Mouse (Mus musculus): ENCODE measurements around the gene Rgs17. TPM values are rescaled to one million over a fixed set of nuclear protein-coding genes. Genes with fewer than 3 reads are reported as not detected.
"Not testable (repeated sequence)": the region's sequence is repeated elsewhere in the genome, so short reads cannot be mapped to it uniquely, and the experiment has no call there.

Gene Rgs17
- 0.53 and 0.73 TPM in 2 replicates for polyA plus RNA-seq (2014; fragmentation: Nextera tagmentation; extraction: Ambion mirVana)

- H3K27ac ChIP-seq (ENCODE audit: low read depth): no peak within 1 kb of the TSS
Observed at GRCm38 (mm10) chr10:5922294-5922828, at the start of gene Rgs17. Rgs17 (minus strand) TSS chr10:5922400.

DNA sequence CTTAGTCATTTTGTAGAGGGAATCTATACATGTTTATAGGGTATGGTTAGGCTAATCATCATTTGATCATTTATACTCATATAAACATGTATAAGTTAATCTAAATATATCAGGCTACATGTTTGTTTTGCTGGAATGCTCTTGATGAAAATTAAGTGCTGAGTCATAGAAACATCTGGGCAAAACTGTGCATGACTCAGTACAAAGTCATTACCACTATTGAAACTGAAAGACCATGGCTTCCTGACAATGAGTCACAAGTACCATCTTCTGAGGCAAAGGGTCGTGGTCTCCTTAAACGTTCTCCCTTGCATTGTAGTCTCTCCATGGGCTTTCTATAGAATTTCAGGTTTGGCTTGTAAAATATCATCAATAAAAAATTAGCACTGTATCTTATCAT is 45.5 kb upstream of the Rgs17 start:
- H3K4me3 ChIP-seq (ENCODE audit: low read depth, low read length): no peak overlapping the region
- no peaks in the 10 kb centered on the region for H3K4me1 ChIP-seq (ENCODE audit: insufficient read depth)
- no peak overlapping the region for H3K27ac ChIP-seq (ENCODE audit: low read depth)
- H3K9me3 ChIP-seq (ENCODE audit: low read depth, low read length): no peaks in the 10 kb centered on the region
- H3K27me3 ChIP-seq (ENCODE audit: insufficient read depth, low read length): no peaks in the 10 kb centered on the region
- DNase-seq: peak; percentile 17
- no peaks in the 10 kb centered on the region for H3K36me3 ChIP-seq (ENCODE audit: insufficient read depth)
- no peak overlapping the region for H3K4me2 ChIP-seq
- ATAC-seq (ENCODE audit: insufficient read depth): no peak
- TF ChIP-seq CTCF (IDR thresholded peaks at IDR 0.05; ENCODE audit: low read depth): no peak
- no peak overlapping the region for H3K9ac ChIP-seq
- WGBS: 61% methylated on average over 2 of the region's 2 CpGs

More at GRCm38 (mm10) chr10:5922294-5922828, at the start of gene Rgs17:
- TF ChIP-seq CTCF (IDR thresholded peaks at IDR 0.05; ENCODE audit: low read depth): no peak
- H3K36me3 ChIP-seq (ENCODE audit: insufficient read depth): no peaks in the 10 kb centered on the region
- H3K4me1 ChIP-seq (ENCODE audit: insufficient read depth): no peaks in the 10 kb centered on the region
- H3K9ac ChIP-seq: peak within 1 kb of the TSS; percentile 47
- WGBS: under 1% methylated on average over 22 of the region's 35 CpGs
- DNase-seq (peak; percentile 77), ATAC-seq (ENCODE audit: insufficient read depth) (peak; percentile 95)
- no peaks in the 10 kb centered on the region for H3K9me3 ChIP-seq (ENCODE audit: low read depth, low read length)
- H3K4me2 ChIP-seq: peak within 1 kb of the TSS; percentile 99
- H3K4me3 ChIP-seq (ENCODE audit: low read depth, low read length): peak within 1 kb of the TSS; percentile 57
- H3K27me3 ChIP-seq (ENCODE audit: insufficient read depth, low read length): peaks cover 14% of the 10 kb centered on the region

DNA sequence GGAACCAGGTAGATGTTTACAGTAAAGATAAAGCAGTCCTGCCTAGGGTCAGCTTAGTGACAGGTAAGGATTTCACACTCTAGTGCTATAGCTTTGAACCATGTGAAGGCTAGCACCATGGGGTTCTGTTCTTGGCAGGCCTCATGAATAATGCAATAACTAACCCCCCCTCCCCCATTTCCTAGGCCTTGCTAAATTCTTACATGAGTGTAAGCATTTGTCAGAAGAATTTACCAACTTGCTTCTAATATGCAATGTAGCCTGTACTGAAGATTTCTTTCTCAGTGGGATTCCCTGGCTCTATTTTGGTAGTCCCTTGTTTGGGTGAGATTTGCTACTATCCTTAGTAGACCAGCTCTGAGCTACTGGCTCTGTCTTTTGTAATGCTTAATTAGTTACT is 31.6 kb upstream of the Rgs17 start:
- H3K9me3 ChIP-seq (ENCODE audit: low read depth, low read length); H3K9ac ChIP-seq; H3K4me1 ChIP-seq (ENCODE audit: insufficient read depth); H3K4me3 ChIP-seq (ENCODE audit: low read depth, low read length); H3K4me2 ChIP-seq; ATAC-seq (ENCODE audit: insufficient read depth); H3K27ac ChIP-seq (ENCODE audit: low read depth); DNase-seq; H3K36me3 ChIP-seq (ENCODE audit: insufficient read depth); H3K27me3 ChIP-seq (ENCODE audit: insufficient read depth, low read length): not testable (repeated sequence)

GRCm38 (mm10) chr10:5924261-5924660 is 2.1 kb upstream of the Rgs17 start:
- Histone ChIP-seq H3K9ac (no peak overlapping the region), H3K4me3 (ENCODE audit: low read depth, low read length) (no peak overlapping the region), H3K4me1 (ENCODE audit: insufficient read depth) (no peaks in the 10 kb centered on the region), H3K4me2 (no peak overlapping the region), H3K27me3 (ENCODE audit: insufficient read depth, low read length) (peaks cover 14% of the 10 kb centered on the region), H3K9me3 (ENCODE audit: low read depth, low read length) (no peaks in the 10 kb centered on the region), H3K36me3 (ENCODE audit: insufficient read depth) (no peaks in the 10 kb centered on the region), H3K27ac (ENCODE audit: low read depth) (no peak overlapping the region)
- ATAC-seq (ENCODE audit: insufficient read depth): no peak
- WGBS: 79% methylated on average over 5 of the region's 5 CpGs
- no peak for TF ChIP-seq CTCF (IDR thresholded peaks at IDR 0.05; ENCODE audit: low read depth)
- no peak for DNase-seq

DNA sequence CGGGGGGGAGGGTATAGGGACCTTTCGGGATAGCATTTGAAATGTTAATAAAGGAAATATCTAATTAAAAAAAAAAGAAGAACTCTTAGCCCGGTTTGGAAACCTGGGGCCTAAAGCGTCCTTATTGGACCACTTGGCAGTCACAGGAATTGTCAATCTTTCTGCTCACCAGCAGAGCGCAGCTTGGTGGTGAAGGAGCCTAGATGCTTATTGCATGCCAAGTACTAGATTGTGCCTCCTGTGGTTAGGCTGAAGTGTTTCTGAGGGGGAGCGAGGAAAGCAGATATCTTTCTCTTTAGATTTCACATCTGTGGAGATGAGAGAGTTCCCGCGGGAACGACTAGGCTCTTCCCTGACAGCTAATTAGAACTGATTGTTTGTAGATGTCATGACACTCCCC is 896 bp upstream of the Rgs17 start:
- no peak overlapping the region for H3K9ac ChIP-seq
- H3K4me3 ChIP-seq (ENCODE audit: low read depth, low read length): no peak overlapping the region
- no peaks in the 10 kb centered on the region for H3K9me3 ChIP-seq (ENCODE audit: low read depth, low read length)
- peak; percentile 26 for DNase-seq
- H3K27ac ChIP-seq (ENCODE audit: low read depth): no peak overlapping the region
- no peaks in the 10 kb centered on the region for H3K4me1 ChIP-seq (ENCODE audit: insufficient read depth)
- 9% methylated on average over 9 of the region's 9 CpGs for WGBS
- no peak for TF ChIP-seq CTCF (IDR thresholded peaks at IDR 0.05; ENCODE audit: low read depth)
- peaks cover 14% of the 10 kb centered on the region for H3K27me3 ChIP-seq (ENCODE audit: insufficient read depth, low read length)
- no peak for ATAC-seq (ENCODE audit: insufficient read depth)
- H3K4me2 ChIP-seq: peak overlapping the region; percentile 99; the same call in 1 of the 2 replicates
- H3K36me3 ChIP-seq (ENCODE audit: insufficient read depth): no peaks in the 10 kb centered on the region

GRCm38 (mm10) chr10:5921771-5922170 is 429 bp downstream of the Rgs17 start:
- ATAC-seq (ENCODE audit: insufficient read depth) (peak; percentile 15), DNase-seq (peak; percentile 1)
- H3K27ac ChIP-seq (ENCODE audit: low read depth): no peak overlapping the region
- peaks cover 14% of the 10 kb centered on the region for H3K27me3 ChIP-seq (ENCODE audit: insufficient read depth, low read length)
- 1% methylated on average over 31 of the region's 31 CpGs for WGBS
- peak overlapping the region; percentile 57 for H3K4me3 ChIP-seq (ENCODE audit: low read depth, low read length)
- H3K9ac ChIP-seq: peak overlapping the region; percentile 47
- no peaks in the 10 kb centered on the region for H3K36me3 ChIP-seq (ENCODE audit: insufficient read depth)
- H3K4me2 ChIP-seq: peak overlapping the region; percentile 99
- H3K4me1 ChIP-seq (ENCODE audit: insufficient read depth): no peaks in the 10 kb centered on the region
- H3K9me3 ChIP-seq (ENCODE audit: low read depth, low read length): no peaks in the 10 kb centered on the region
- no peak for TF ChIP-seq CTCF (IDR thresholded peaks at IDR 0.05; ENCODE audit: low read depth)

DNA sequence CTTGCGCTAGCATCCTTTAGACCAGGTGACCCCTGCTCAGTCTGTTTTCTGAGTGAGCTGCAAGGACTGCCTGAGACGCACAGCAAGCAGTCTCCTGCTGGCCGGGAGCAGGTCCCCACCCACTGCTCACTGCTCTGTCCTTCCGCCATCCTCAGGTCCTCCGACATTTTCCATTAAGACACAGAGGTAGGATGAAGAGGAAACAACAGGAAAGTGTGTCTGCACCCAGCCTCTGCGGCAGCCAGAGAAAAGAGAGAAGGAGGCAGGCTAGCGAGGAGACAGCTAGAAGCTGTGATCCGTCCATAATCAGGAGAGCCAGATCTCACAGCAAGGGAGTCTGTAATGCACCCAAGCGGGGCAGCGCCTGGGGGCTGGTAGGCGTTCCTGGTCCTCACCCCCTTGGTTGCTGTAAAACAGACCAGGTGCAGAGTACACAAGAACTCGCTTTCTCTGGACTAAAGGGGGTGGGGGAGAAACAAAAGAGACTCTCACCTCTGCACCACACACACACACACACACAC is 1.1 kb downstream of the Rgs17 start:
- no peaks in the 10 kb centered on the region for H3K9me3 ChIP-seq (ENCODE audit: low read depth, low read length)
- no peaks in the 10 kb centered on the region for H3K4me1 ChIP-seq (ENCODE audit: insufficient read depth)
- H3K4me3 ChIP-seq (ENCODE audit: low read depth, low read length): peak overlapping the region; percentile 57
- H3K27ac ChIP-seq (ENCODE audit: low read depth): no peak overlapping the region
- no peaks in the 10 kb centered on the region for H3K36me3 ChIP-seq (ENCODE audit: insufficient read depth)
- 2% methylated on average over 12 of the region's 12 CpGs for WGBS
- peak; percentile 3 for DNase-seq
- peak overlapping the region; percentile 23; the same call in 1 of the 2 replicates for H3K9ac ChIP-seq
- TF ChIP-seq CTCF (IDR thresholded peaks at IDR 0.05; ENCODE audit: low read depth): no peak
- H3K4me2 ChIP-seq: peak overlapping the region; percentile 99
- H3K27me3 ChIP-seq (ENCODE audit: insufficient read depth, low read length): peaks cover 14% of the 10 kb centered on the region
- ATAC-seq (ENCODE audit: insufficient read depth): peak; percentile 25; the same call in 1 of the 2 replicates

All from lung, embryonic 14.5 days (tissue).